Mouse (Mus musculus): ENCODE results near the gene Arnt2. TPM values are rescaled to one million over a fixed set of nuclear protein-coding genes. Genes with fewer than 3 reads are reported as not detected.

The Arnt2 gene
- polyA plus RNA-seq, 1 experiment = 154 TPM

GRCm38 (mm10) chr7:84251667-84252066, 158.3 kb downstream of the Arnt2 start:
- no peak for DNase-seq (ENCODE audit: extremely low spot score in 1 of 2, low spot score in 1 of 2)

GRCm38 (mm10) chr7:84250736-84251135, 159.2 kb downstream of the Arnt2 start:
- DNase-seq (ENCODE audit: extremely low spot score in 1 of 2, low spot score in 1 of 2) = no peak

- DNase-seq (ENCODE audit: extremely low spot score in 1 of 2, low spot score in 1 of 2) = no peak
These were observed 160.0 kb downstream of the Arnt2 start for GRCm38 (mm10) chr7:84249951-84250350.

- DNase-seq (ENCODE audit: extremely low spot score in 1 of 2, low spot score in 1 of 2) = no peak
These were observed 160.6 kb downstream of the Arnt2 start for GRCm38 (mm10) chr7:84249381-84249780.

GRCm38 (mm10) chr7:84247960-84248665, 161.9 kb downstream of the Arnt2 start:
- DNase-seq (ENCODE audit: extremely low spot score in 1 of 2, low spot score in 1 of 2) = no peak

GRCm38 (mm10) chr7:84246878-84247277, 163.1 kb downstream of the Arnt2 start:
- DNase-seq (ENCODE audit: extremely low spot score in 1 of 2, low spot score in 1 of 2) = no peak

- no peak for DNase-seq (ENCODE audit: extremely low spot score in 1 of 2, low spot score in 1 of 2)
These were observed 163.9 kb downstream of the Arnt2 start for GRCm38 (mm10) chr7:84246093-84246492.

- DNase-seq (ENCODE audit: extremely low spot score in 1 of 2, low spot score in 1 of 2) = no peak
These were observed 169.6 kb downstream of the Arnt2 start for GRCm38 (mm10) chr7:84240406-84240805.

GRCm38 (mm10) chr7:84237655-84238054, 172.3 kb downstream of the Arnt2 start:
- DNase-seq (ENCODE audit: extremely low spot score in 1 of 2, low spot score in 1 of 2) = no peak

- DNase-seq (ENCODE audit: extremely low spot score in 1 of 2, low spot score in 1 of 2) = no peak
These were observed 178.6 kb downstream of the Arnt2 start for GRCm38 (mm10) chr7:84231396-84231795.

- no peak for DNase-seq (ENCODE audit: extremely low spot score in 1 of 2, low spot score in 1 of 2)
These were observed 182.3 kb downstream of the Arnt2 start for GRCm38 (mm10) chr7:84227652-84228051.

GRCm38 (mm10) chr7:84226909-84227308, 183.1 kb downstream of the Arnt2 start:
- no peak for DNase-seq (ENCODE audit: extremely low spot score in 1 of 2, low spot score in 1 of 2)

- DNase-seq (ENCODE audit: extremely low spot score in 1 of 2, low spot score in 1 of 2) = no peak
These were observed 197.9 kb downstream of the Arnt2 start for GRCm38 (mm10) chr7:84212112-84212511.

- no peak for DNase-seq (ENCODE audit: extremely low spot score in 1 of 2, low spot score in 1 of 2)
These were observed 199.2 kb downstream of the Arnt2 start for GRCm38 (mm10) chr7:84210585-84211291.

GRCm38 (mm10) chr7:84203981-84204380, 206.0 kb downstream of the Arnt2 start:
- peak; percentile 47 to 80 for DNase-seq (ENCODE audit: extremely low spot score in 1 of 2, low spot score in 1 of 2)

GRCm38 (mm10) chr7:84201151-84202068, 208.6 kb downstream of the Arnt2 start:
- no peak for DNase-seq (ENCODE audit: extremely low spot score in 1 of 2, low spot score in 1 of 2)

- DNase-seq (ENCODE audit: extremely low spot score in 1 of 2, low spot score in 1 of 2) = no peak
These were observed 212.6 kb downstream of the Arnt2 start for GRCm38 (mm10) chr7:84197208-84197860.
